Mouse (Mus musculus): ENCODE data around the gene Prkrip1. TPM values are rescaled to one million over a fixed set of nuclear protein-coding genes. Genes with fewer than 3 reads are reported as not detected.

Gene Prkrip1
- total and polyA plus RNA-seq, 3 experiments, result 55.1 to 84.1 TPM; not detected in 1

- no peak overlapping the region for H3K9ac ChIP-seq (ENCODE audit: control insufficient read depth, low read depth, low read length, poor library complexity, severe bottlenecking)
- TF ChIP-seq RCOR1 (IDR thresholded peaks at IDR 0.05; ENCODE audit: low read depth, low read length), result no peak
- TF ChIP-seq MXI1 (IDR thresholded peaks at IDR 0.05; ENCODE audit: low read depth, low read length), result no peak
- TF ChIP-seq ELF1 (IDR thresholded peaks at IDR 0.05; ENCODE audit: low read depth, low read length), result no peak
- TF ChIP-seq TCF12 (IDR thresholded peaks at IDR 0.05; ENCODE audit: low read depth, low read length), result no peak
- TF ChIP-seq HCFC1 (IDR thresholded peaks at IDR 0.05; ENCODE audit: low read depth, low read length), result no peak
- no peak for TF ChIP-seq TAL1 (IDR thresholded peaks at IDR 0.05; ENCODE audit: low read length)
- TF ChIP-seq MAFK (IDR thresholded peaks at IDR 0.05; ENCODE audit: borderline replicate concordance, low read depth, low read length), result no peak
- TF ChIP-seq CHD1 (IDR thresholded peaks at IDR 0.05; ENCODE audit: low read depth, low read length), result no peak
- no peak for TF ChIP-seq CHD2 (IDR thresholded peaks at IDR 0.05; ENCODE audit: low read length)
- no peak for TF ChIP-seq MEF2A (IDR thresholded peaks at IDR 0.05; ENCODE audit: extremely low read depth, insufficient replicate concordance, low read depth, low read length, poor library complexity, severe bottlenecking)
- TF ChIP-seq POLR2AphosphoS2 (IDR thresholded peaks at IDR 0.05; ENCODE audit: low read length), result no peak
- no peak for TF ChIP-seq RAD21 (IDR thresholded peaks at IDR 0.05; ENCODE audit: low read depth, low read length)
- TF ChIP-seq MYC (IDR thresholded peaks at IDR 0.05; ENCODE audit: low read depth, low read length), result no peak
- TF ChIP-seq BHLHE40 (IDR thresholded peaks at IDR 0.05; ENCODE audit: borderline replicate concordance, low read depth, low read length), result no peak
- TF ChIP-seq POLR2A (IDR thresholded peaks at IDR 0.05; ENCODE audit: control insufficient read depth in 1 of 2, insufficient read depth in 1 of 2, low read depth in 1 of 2, low read length in 2 of 2, poor library complexity in 1 of 2), result no peak
- TF ChIP-seq CTCF (IDR thresholded peaks at IDR 0.05 in 2 of 3, conservative IDR thresholded peaks at IDR 0.05 in 1 of 3; ENCODE audit: control insufficient read depth in 1 of 3, insufficient read depth in 1 of 3, low read depth in 2 of 3, low read length in 3 of 3, poor library complexity in 1 of 3, severe bottlenecking in 1 of 3), result no peak
- TF ChIP-seq EP300 (IDR thresholded peaks at IDR 0.05; ENCODE audit: low read depth in 1 of 2, low read length in 2 of 2), result no peak
- TF ChIP-seq ZMIZ1 (IDR thresholded peaks at IDR 0.05; ENCODE audit: low read depth, low read length), result no peak
- no peak for TF ChIP-seq ZNF384 (IDR thresholded peaks at IDR 0.05; ENCODE audit: low read depth, low read length)
- H3K79me2 ChIP-seq (ENCODE audit: control insufficient read depth, insufficient read depth, low read length, poor library complexity), result no peaks in the 10 kb centered on the region
- no peaks in the 10 kb centered on the region for H3K4me1 ChIP-seq (ENCODE audit: control insufficient read depth in 1 of 2, insufficient read depth in 2 of 2, low read length in 2 of 2)
- H3K27me3 ChIP-seq (ENCODE audit: control insufficient read depth in 1 of 2, insufficient read depth in 2 of 2, low read length in 2 of 2), result no peaks in the 10 kb centered on the region
- no peak overlapping the region for H3K27ac ChIP-seq (ENCODE audit: control insufficient read depth, low read depth, low read length)
- H3K36me3 ChIP-seq (ENCODE audit: control insufficient read depth in 1 of 2, insufficient read depth in 2 of 2, low read length in 2 of 2), result no peaks in the 10 kb centered on the region
- H3K4me3 ChIP-seq (ENCODE audit: control insufficient read depth in 1 of 2, insufficient read depth in 1 of 2, low read depth in 2 of 2, low read length in 2 of 2), result no peak overlapping the region
- no peak for DNase-seq (ENCODE audit: low read depth, low spot score)
- no peaks in the 10 kb centered on the region for H3K9me3 ChIP-seq (replicated peaks; ENCODE audit: insufficient read depth, low read length)
Measured at GRCm38 (mm10) chr5:136213716-136214115, 15.0 kb upstream of the Prkrip1 start.

GRCm38 (mm10) chr5:136212716-136213115 is 14.0 kb upstream of the Prkrip1 start:
- no peaks in the 10 kb centered on the region for H3K27me3 ChIP-seq (ENCODE audit: control insufficient read depth in 1 of 2, insufficient read depth in 2 of 2, low read length in 2 of 2)
- H3K4me3 ChIP-seq (ENCODE audit: control insufficient read depth in 1 of 2, insufficient read depth in 1 of 2, low read depth in 2 of 2, low read length in 2 of 2), result no peak overlapping the region
- no peaks in the 10 kb centered on the region for H3K4me1 ChIP-seq (ENCODE audit: control insufficient read depth in 1 of 2, insufficient read depth in 2 of 2, low read length in 2 of 2)
- DNase-seq (ENCODE audit: low read depth, low spot score), result no peak
- H3K9me3 ChIP-seq (replicated peaks; ENCODE audit: insufficient read depth, low read length), result no peaks in the 10 kb centered on the region
- no peak for TF ChIP-seq POLR2AphosphoS5 (IDR thresholded peaks at IDR 0.05; ENCODE audit: borderline replicate concordance, low read depth, low read length)
- no peak for TF ChIP-seq RAD21 (IDR thresholded peaks at IDR 0.05; ENCODE audit: low read depth, low read length)
- no peak for TF ChIP-seq NRF1 (IDR thresholded peaks at IDR 0.05; ENCODE audit: insufficient read depth, low read depth, low read length, poor library complexity, severe bottlenecking)
- TF ChIP-seq TCF12 (IDR thresholded peaks at IDR 0.05; ENCODE audit: low read depth, low read length), result no peak
- no peak for TF ChIP-seq MAX (IDR thresholded peaks at IDR 0.05; ENCODE audit: low read length)
- no peak for TF ChIP-seq CHD2 (IDR thresholded peaks at IDR 0.05; ENCODE audit: low read length)
- TF ChIP-seq ZMIZ1 (IDR thresholded peaks at IDR 0.05; ENCODE audit: low read depth, low read length), result no peak
- TF ChIP-seq KAT2A (conservative IDR thresholded peaks at IDR 0.05; ENCODE audit: low read depth, low read length), result no peak
- no peak for TF ChIP-seq EP300 (IDR thresholded peaks at IDR 0.05; ENCODE audit: low read depth in 1 of 2, low read length in 2 of 2)
- TF ChIP-seq MXI1 (IDR thresholded peaks at IDR 0.05; ENCODE audit: low read depth, low read length), result no peak
- no peak for TF ChIP-seq SMC3 (IDR thresholded peaks at IDR 0.05; ENCODE audit: low read depth, low read length)
- no peak for TF ChIP-seq POLR2A (IDR thresholded peaks at IDR 0.05; ENCODE audit: control insufficient read depth in 1 of 2, insufficient read depth in 1 of 2, low read depth in 1 of 2, low read length in 2 of 2, poor library complexity in 1 of 2)
- TF ChIP-seq ETS1 (IDR thresholded peaks at IDR 0.05; ENCODE audit: low read depth, low read length), result no peak
- TF ChIP-seq E2F4 (IDR thresholded peaks at IDR 0.05; ENCODE audit: borderline replicate concordance, low read depth, low read length), result no peak
- no peak for TF ChIP-seq MYB (IDR thresholded peaks at IDR 0.05; ENCODE audit: low read depth, low read length)
- no peak for TF ChIP-seq TAL1 (IDR thresholded peaks at IDR 0.05; ENCODE audit: low read length)
- TF ChIP-seq ZC3H11A (IDR thresholded peaks at IDR 0.05; ENCODE audit: low read depth, low read length), result no peak
- no peak overlapping the region for H3K27ac ChIP-seq (ENCODE audit: control insufficient read depth, low read depth, low read length)
- no peaks in the 10 kb centered on the region for H3K79me2 ChIP-seq (ENCODE audit: control insufficient read depth, insufficient read depth, low read length, poor library complexity)
- H3K36me3 ChIP-seq (ENCODE audit: control insufficient read depth in 1 of 2, insufficient read depth in 2 of 2, low read length in 2 of 2), result no peaks in the 10 kb centered on the region
- no peak overlapping the region for H3K9ac ChIP-seq (ENCODE audit: control insufficient read depth, low read depth, low read length, poor library complexity, severe bottlenecking)

Measured in MEL (cell line).